Mouse (Mus musculus) spleen, adult 2 months (tissue): ENCODE results near the gene Stab2. TPM values are rescaled to one million over a fixed set of nuclear protein-coding genes. Genes with fewer than 3 reads are reported as not detected.

ENCODE experiments used
- DNase-seq, 2 experiments: peaks; one replicate each; pipeline versions ENCODE4 v3.0.0 to v3.0.0-alpha.2; 2012 to 2021; ENCODE audit warnings: low spot score in 2 of 2, low read depth in 1 of 2
- H3K27ac ChIP-seq: fragments of 200-500 bp; 2 replicates; pipeline ENCODE4 v1.5.1; 2012; ENCODE audit warnings: low read length, inconsistent platforms; ENCODE audit not compliant: insufficient read depth
- H3K27me3 ChIP-seq: fragments of 200-500 bp; 2 replicates; pipeline ENCODE4 v1.6.1; 2012; ENCODE audit warnings: mild to moderate bottlenecking, moderate library complexity, low read length, inconsistent platforms; ENCODE audit not compliant: control insufficient read depth, insufficient read depth
- H3K36me3 ChIP-seq: fragments of 200-500 bp; 2 replicates; pipeline ENCODE4 v1.6.1; 2012; ENCODE audit warnings: mild to moderate bottlenecking, low read length, inconsistent platforms; ENCODE audit not compliant: control insufficient read depth, insufficient read depth
- H3K4me1 ChIP-seq: fragments of 200-500 bp; 2 replicates; pipeline ENCODE4 v1.6.1; 2011; ENCODE audit warnings: inconsistent platforms; ENCODE audit not compliant: control insufficient read depth, insufficient read depth, insufficient read length
- H3K4me3 ChIP-seq: fragments of 200-500 bp; 2 replicates; pipeline ENCODE4 v1.5.1; 2011; ENCODE audit warnings: mild to moderate bottlenecking, inconsistent platforms; ENCODE audit not compliant: insufficient read depth, insufficient read length; ENCODE audit errors: extremely low read depth
- CTCF ChIP-seq: fragments of 200-500 bp; IDR thresholded peaks from 2 replicates; pipeline ENCODE4 v1.5.1; 2011; ENCODE audit warnings: mild to moderate bottlenecking, inconsistent platforms; ENCODE audit not compliant: insufficient read depth, insufficient read length, insufficient replicate concordance; ENCODE audit errors: extremely low read depth
- POLR2A ChIP-seq: fragments of 200-500 bp; IDR thresholded peaks from 2 replicates; pipeline ENCODE4 v1.6.1; 2011; ENCODE audit warnings: low read depth, low read length, inconsistent platforms
- WGBS: fragments of 180-500 bp; shearing (Covaris S2); methylation state at CpG from one replicate; pipeline ENCODE4 v1.1.7; 2018; 5-methylcytosine and 5-hydroxymethylcytosine counted together
- polyA plus RNA-seq: library from polyadenylated mRNA; depleted of rRNA; stranded (reverse); fragments of >200 nt; gene quantifications from 2 replicates; pipeline ENCODE4 v1.2.3, GENCODE M21; 2012

Gene Stab2
- polyA plus RNA-seq, 1 experiment, result 71.8 TPM

DNA sequence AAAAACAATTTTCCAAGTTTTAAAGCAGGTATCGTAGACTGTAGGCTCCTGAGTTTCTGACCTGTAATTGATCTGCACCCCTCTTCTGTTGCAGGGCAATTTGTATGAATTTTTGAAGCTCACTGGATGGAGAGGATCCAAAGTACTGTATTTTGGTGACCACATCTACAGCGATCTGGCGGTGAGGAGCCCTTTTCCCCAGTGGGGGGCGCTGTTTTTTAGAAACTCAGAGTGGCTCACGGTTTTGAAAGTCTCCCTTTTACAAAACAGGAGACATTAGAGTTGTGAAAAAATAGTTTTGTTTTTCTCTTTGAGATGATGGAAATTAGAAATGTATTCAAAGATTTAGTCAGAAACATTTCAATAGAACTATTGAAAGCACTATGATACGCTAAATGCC, 183.7 kb downstream of the Stab2 start:
- Histone ChIP-seq H3K4me3 (no peak overlapping the region), H3K27ac (no peak overlapping the region), H3K36me3 (peaks cover 14% of the 10 kb centered on the region; the same call in 1 of the 2 replicates), H3K27me3 (no peaks in the 10 kb centered on the region), H3K4me1 (no peaks in the 10 kb centered on the region; the same call in 1 of the 2 replicates)
- WGBS, result 93% methylated on average over 6 of the region's 6 CpGs
- no peak for DNase-seq
- TF ChIP-seq POLR2A, result no peak
- no peak for TF ChIP-seq CTCF

DNA sequence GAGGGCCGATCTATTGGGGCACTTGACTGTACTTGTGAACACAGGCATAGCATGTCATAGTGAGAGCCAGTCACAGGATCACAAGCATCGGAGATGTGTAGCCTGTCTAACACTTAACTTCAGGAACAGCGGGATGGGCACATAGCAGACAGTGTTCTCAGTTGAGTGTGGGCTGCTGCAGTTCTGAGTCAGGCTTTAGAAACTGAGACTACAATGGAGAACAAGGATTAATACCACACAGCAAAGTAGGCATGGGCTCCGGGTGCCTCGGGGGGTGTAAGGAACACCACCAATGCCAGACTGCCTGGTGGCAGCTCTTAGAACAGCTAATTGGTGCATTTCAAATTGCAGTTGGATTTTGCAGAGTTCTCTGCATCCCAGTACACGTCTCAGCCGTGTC, 186.8 kb downstream of the Stab2 start:
- Histone ChIP-seq H3K27me3 (no peaks in the 10 kb centered on the region), H3K4me3 (no peak overlapping the region), H3K27ac (no peak overlapping the region), H3K36me3 (peaks cover 15% of the 10 kb centered on the region; the same call in 1 of the 2 replicates), H3K4me1 (no peaks in the 10 kb centered on the region)
- TF ChIP-seq CTCF (no peak), POLR2A (no peak)
- no peak for DNase-seq
- 94% methylated on average over 7 of the region's 7 CpGs for WGBS

GRCm38 (mm10) chr10:86819649-86820165, 188.1 kb downstream of the Stab2 start:
- no peak for DNase-seq
- Histone ChIP-seq H3K36me3 (peaks cover 17% of the 10 kb centered on the region; the same call in 1 of the 2 replicates), H3K4me1 (no peaks in the 10 kb centered on the region), H3K4me3 (no peak overlapping the region), H3K27ac (no peak overlapping the region), H3K27me3 (no peaks in the 10 kb centered on the region)
- whole genome bisulfite sequencing, result 61% methylated on average over 8 of the region's 8 CpGs
- no peak for TF ChIP-seq CTCF
- no peak for TF ChIP-seq POLR2A

- Histone ChIP-seq H3K36me3 (peaks cover 7% of the 10 kb centered on the region; the same call in 1 of the 2 replicates), H3K27ac (no peak overlapping the region), H3K27me3 (no peaks in the 10 kb centered on the region), H3K4me3 (no peak overlapping the region), H3K4me1 (no peaks in the 10 kb centered on the region)
- 73% methylated on average over 7 of the region's 7 CpGs for WGBS
- TF ChIP-seq POLR2A (no peak), CTCF (no peak)
- no peak for DNase-seq
Observed at GRCm38 (mm10) chr10:86815133-86815532, 192.7 kb downstream of the Stab2 start.

DNA sequence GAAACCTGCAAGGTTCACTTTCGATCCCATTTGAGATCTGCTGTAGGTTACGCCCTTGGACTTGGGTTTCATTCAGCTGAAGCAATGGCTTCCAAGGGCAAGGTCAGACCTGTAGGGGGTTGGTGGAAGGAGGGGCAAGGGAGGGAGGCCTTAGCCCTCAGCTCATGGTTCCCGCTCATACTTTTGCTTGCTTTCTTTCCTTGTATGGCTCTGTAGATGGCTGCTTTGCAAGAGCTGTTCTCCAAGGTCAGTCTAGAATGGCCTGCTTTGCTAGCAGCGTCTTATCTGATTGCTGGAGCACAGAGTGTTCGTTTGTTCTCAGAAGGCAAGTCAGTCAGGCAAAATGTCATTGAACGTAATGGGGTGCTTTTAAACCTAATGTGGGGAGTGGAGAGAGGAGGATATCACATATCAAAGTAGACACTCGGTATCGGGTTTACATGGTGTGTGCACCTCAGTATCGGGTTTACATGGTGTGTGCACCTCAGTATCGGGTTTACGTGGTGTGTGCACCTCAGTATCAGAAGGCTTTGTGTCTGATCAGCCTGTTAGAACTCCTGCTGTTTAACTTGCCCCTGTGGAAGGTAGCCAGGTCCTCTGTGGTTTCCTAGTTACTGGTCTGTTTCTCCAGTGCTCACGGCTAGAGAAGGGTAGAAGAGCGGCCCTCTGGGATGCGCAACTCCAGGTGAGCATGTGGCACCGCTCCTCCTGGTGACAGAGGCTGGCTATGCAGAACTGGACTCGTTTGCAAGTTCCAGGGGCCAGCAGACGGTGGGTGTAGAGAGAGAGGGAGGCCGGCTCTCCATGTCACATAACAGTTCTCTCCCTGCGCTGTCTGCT, 193.3 kb downstream of the Stab2 start:
- Histone ChIP-seq H3K27me3 (no peaks in the 10 kb centered on the region), H3K4me1 (no peaks in the 10 kb centered on the region), H3K36me3 (peaks cover 7% of the 10 kb centered on the region; the same call in 1 of the 2 replicates), H3K4me3 (no peak overlapping the region), H3K27ac (no peak overlapping the region)
- TF ChIP-seq CTCF (no peak), POLR2A (no peak)
- no peak for DNase-seq
- 88% methylated on average over 19 of the region's 19 CpGs for WGBS

DNA sequence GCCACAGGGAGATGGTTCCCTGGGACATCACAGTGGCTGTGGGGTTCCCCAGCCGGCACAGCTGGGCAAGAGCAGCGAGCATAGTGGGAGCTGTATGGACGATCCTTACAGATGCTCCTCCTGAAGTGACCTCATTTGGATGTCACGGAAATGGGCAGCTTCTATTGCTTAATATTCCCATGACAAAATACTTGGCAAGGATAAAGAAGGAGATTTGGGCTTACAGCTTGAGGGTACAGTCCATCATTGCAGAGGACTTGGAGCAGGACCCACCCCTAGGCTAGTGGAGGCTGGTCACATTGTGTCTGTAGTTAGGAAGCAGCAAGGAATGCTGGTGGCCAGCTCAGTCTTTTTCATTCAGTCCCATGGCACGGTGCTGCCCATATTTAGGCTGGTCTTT, 197.2 kb downstream of the Stab2 start:
- TF ChIP-seq CTCF (no peak), POLR2A (no peak)
- Histone ChIP-seq H3K27me3 (no peaks in the 10 kb centered on the region), H3K4me3 (no peak overlapping the region), H3K27ac (no peak overlapping the region), H3K4me1 (no peaks in the 10 kb centered on the region), H3K36me3 (peaks cover 5% of the 10 kb centered on the region; the same call in 1 of the 2 replicates)
- 93% methylated on average over 5 of the region's 5 CpGs for WGBS
- no peak for DNase-seq

DNA sequence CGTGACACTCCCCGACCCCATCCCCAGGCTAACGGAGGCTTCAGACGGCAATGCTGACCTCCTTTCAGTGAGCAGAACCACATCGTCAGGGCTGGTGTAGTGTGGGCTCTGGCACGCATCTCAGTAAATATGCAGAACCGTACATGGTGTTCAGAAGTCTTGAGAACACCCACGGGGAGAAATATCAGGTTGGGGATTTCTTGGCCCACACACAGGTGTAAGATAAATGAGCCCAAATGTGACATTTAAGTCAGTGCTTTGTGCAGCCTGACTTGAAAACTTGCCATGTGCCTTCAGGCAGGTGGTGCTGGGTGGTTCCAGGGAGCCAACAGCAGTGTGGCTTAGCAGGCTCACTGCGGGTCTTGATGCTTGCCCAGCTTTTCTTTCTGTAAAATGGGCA, 197.8 kb downstream of the Stab2 start:
- H3K4me3 ChIP-seq, result no peak overlapping the region
- peaks cover 2% of the 10 kb centered on the region; the same call in 1 of the 2 replicates for H3K36me3 ChIP-seq
- no peak for DNase-seq
- 85% methylated on average over 9 of the region's 9 CpGs for WGBS
- no peaks in the 10 kb centered on the region for H3K4me1 ChIP-seq
- H3K27ac ChIP-seq, result no peak overlapping the region
- TF ChIP-seq CTCF (no peak), POLR2A (no peak)
- H3K27me3 ChIP-seq, result no peaks in the 10 kb centered on the region
